Mouse (Mus musculus) CH12.LX (cell line): ENCODE results near the gene Arhgap6. TPM values are rescaled to one million over a fixed set of nuclear protein-coding genes. Genes with fewer than 3 reads are reported as not detected.

ENCODE experiments used
- DNase-seq: peaks from one replicate; pipeline ENCODE4 v3.0.0-alpha.2; 2013; ENCODE audit errors: extremely low read depth
- H3K27ac ChIP-seq: 2 replicates; pipeline ENCODE4 v1.5.1; 2012; ENCODE audit warnings: low read depth, mild to moderate bottlenecking, control low read depth, moderate library complexity; ENCODE audit not compliant: insufficient read depth
- H3K27me3 ChIP-seq: replicated peaks from 2 replicates; pipeline ENCODE3; 2012; ENCODE audit warnings: inconsistent platforms
- H3K36me3 ChIP-seq, 2 experiments: replicated peaks in 1 of 2; 2 replicates each; pipeline versions ENCODE3 to v1.6.1; 2012; ENCODE audit warnings: inconsistent platforms in 1 of 2, low read length in 1 of 2, mild to moderate bottlenecking in 1 of 2, mixed read lengths in 1 of 2, moderate library complexity in 1 of 2; ENCODE audit not compliant: control insufficient read depth in 1 of 2, insufficient read depth in 1 of 2
- H3K4me1 ChIP-seq, 2 experiments: 2 replicates each; pipeline ENCODE4 v1.6.1; 2012; ENCODE audit warnings: inconsistent platforms in 1 of 2, moderate library complexity in 1 of 2; ENCODE audit not compliant: insufficient read depth in 2 of 2, control insufficient read depth in 1 of 2
- H3K4me2 ChIP-seq: 2 replicates; pipeline ENCODE4 v1.6.1; 2012; ENCODE audit warnings: low read depth, mild to moderate bottlenecking, control low read depth; ENCODE audit not compliant: poor library complexity, insufficient read depth, severe bottlenecking
- H3K4me3 ChIP-seq, 3 experiments: fragments of 150-350 bp in 1 of 3; sonication (generic) in 1 of 3; replicated peaks in 1 of 3; 2 replicates each; pipeline versions ENCODE3 to v1.5.1; 2011 to 2012; ENCODE audit warnings: low read depth in 2 of 3, low read length in 2 of 3, mild to moderate bottlenecking in 2 of 3, moderate library complexity in 2 of 3, control low read depth in 1 of 3, improper control_type of control experiment in 1 of 3, inconsistent platforms in 1 of 3, mixed read lengths in 1 of 3; ENCODE audit not compliant: poor library complexity in 1 of 3
- H3K79me2 ChIP-seq: replicated peaks from 2 replicates; pipeline ENCODE4 v1.6.1; 2012; ENCODE audit warnings: mild to moderate bottlenecking, moderate library complexity; ENCODE audit not compliant: control insufficient read depth, poor library complexity, insufficient read depth, severe bottlenecking; ENCODE audit errors: extremely low read depth
- H3K9ac ChIP-seq: 2 replicates; pipeline ENCODE4 v1.6.1; 2012; ENCODE audit warnings: low read depth, mild to moderate bottlenecking, control low read depth, moderate library complexity; ENCODE audit not compliant: insufficient read depth
- H3K9me3 ChIP-seq: replicated peaks from 2 replicates; pipeline ENCODE3; 2012; ENCODE audit warnings: low read length, inconsistent platforms, mixed read lengths
- BHLHE40 ChIP-seq: IDR thresholded peaks from 2 replicates; pipeline ENCODE4 v1.6.1; 2011; ENCODE audit warnings: mild to moderate bottlenecking, low read depth, low read length, improper control_type of control experiment
- CHD1 ChIP-seq: IDR thresholded peaks from 2 replicates; pipeline ENCODE4 v1.6.1; 2012; ENCODE audit warnings: low read depth, low read length, improper control_type of control experiment, inconsistent platforms
- CTCF ChIP-seq, 2 experiments: IDR thresholded peaks in 1 of 2; conservative IDR thresholded peaks in 1 of 2; 2 replicates each; pipeline ENCODE4 v1.5.1; 2011 to 2012; ENCODE audit warnings: low read depth in 2 of 2, low read length in 2 of 2, improper control_type of control experiment in 1 of 2, inconsistent platforms in 1 of 2, mild to moderate bottlenecking in 1 of 2, moderate library complexity in 1 of 2
- ELF1 ChIP-seq: IDR thresholded peaks from 2 replicates; pipeline ENCODE4 v1.6.1; 2014; ENCODE audit warnings: low read depth, mild to moderate bottlenecking, inconsistent platforms, low read length, improper control_type of control experiment
- ETS1 ChIP-seq: conservative IDR thresholded peaks from 2 replicates; pipeline ENCODE4 v1.6.1; 2012; ENCODE audit warnings: low read depth, mild to moderate bottlenecking, inconsistent platforms, low read length, improper control_type of control experiment, moderate library complexity
- GABPA ChIP-seq: IDR thresholded peaks from 2 replicates; pipeline ENCODE4 v1.6.1; 2012; ENCODE audit warnings: low read depth, low read length, improper control_type of control experiment, inconsistent platforms; ENCODE audit not compliant: insufficient replicate concordance
- HCFC1 ChIP-seq: IDR thresholded peaks from 2 replicates; pipeline ENCODE4 v1.6.1; 2012; ENCODE audit warnings: low read depth, mild to moderate bottlenecking, inconsistent platforms, low read length, improper control_type of control experiment
- JUN ChIP-seq: IDR thresholded peaks from 2 replicates; pipeline ENCODE4 v1.6.1; 2011; ENCODE audit warnings: low read depth, mild to moderate bottlenecking, low read length, improper control_type of control experiment, moderate library complexity; ENCODE audit not compliant: insufficient read depth
- MAFK ChIP-seq: IDR thresholded peaks from 2 replicates; pipeline ENCODE4 v1.6.1; 2011; ENCODE audit warnings: low read length, improper control_type of control experiment; ENCODE audit not compliant: insufficient replicate concordance
- MAX ChIP-seq: IDR thresholded peaks from 2 replicates; pipeline ENCODE4 v1.6.1; 2011; ENCODE audit warnings: low read length, improper control_type of control experiment
- MAZ ChIP-seq: IDR thresholded peaks from 2 replicates; pipeline ENCODE4 v1.6.1; 2012; ENCODE audit warnings: low read depth, mild to moderate bottlenecking, inconsistent platforms, low read length, improper control_type of control experiment, moderate library complexity
- MEF2A ChIP-seq: IDR thresholded peaks from 2 replicates; pipeline ENCODE4 v1.6.1; 2014; ENCODE audit warnings: low read depth, mild to moderate bottlenecking, inconsistent platforms, low read length, improper control_type of control experiment, borderline replicate concordance
- MXI1 ChIP-seq: IDR thresholded peaks from 2 replicates; pipeline ENCODE4 v1.6.1; 2011; ENCODE audit warnings: mild to moderate bottlenecking, low read depth, low read length, improper control_type of control experiment
- NELFE ChIP-seq: IDR thresholded peaks from 2 replicates; pipeline ENCODE4 v1.6.1; 2011; ENCODE audit warnings: low read depth, low read length, improper control_type of control experiment
- NRF1 ChIP-seq: IDR thresholded peaks from 2 replicates; pipeline ENCODE4 v1.6.1; 2014; ENCODE audit warnings: low read depth, mild to moderate bottlenecking, inconsistent platforms, low read length, improper control_type of control experiment, moderate library complexity
- PAX5 ChIP-seq: IDR thresholded peaks from 2 replicates; pipeline ENCODE4 v1.6.1; 2012; ENCODE audit warnings: low read length, inconsistent platforms, mixed read lengths
- POLR2A ChIP-seq: IDR thresholded peaks from 2 replicates; pipeline ENCODE4 v1.6.1; 2011; ENCODE audit warnings: low read depth, mild to moderate bottlenecking, improper control_type of control experiment, low read length
- POLR2AphosphoS2 ChIP-seq: IDR thresholded peaks from 2 replicates; pipeline ENCODE4 v1.6.1; 2011; ENCODE audit warnings: low read depth, low read length, improper control_type of control experiment
- RCOR1 ChIP-seq: conservative IDR thresholded peaks from 2 replicates; pipeline ENCODE4 v1.6.1; 2012; ENCODE audit warnings: low read depth, mild to moderate bottlenecking, inconsistent platforms, low read length, improper control_type of control experiment
- SIN3A ChIP-seq: IDR thresholded peaks from 2 replicates; pipeline ENCODE4 v1.6.1; 2012; ENCODE audit warnings: low read length, improper control_type of control experiment, inconsistent platforms
- TCF12 ChIP-seq: IDR thresholded peaks from 2 replicates; pipeline ENCODE4 v1.6.1; 2014; ENCODE audit warnings: low read depth, mild to moderate bottlenecking, inconsistent platforms, low read length, improper control_type of control experiment
- UBTF ChIP-seq: IDR thresholded peaks from 2 replicates; pipeline ENCODE4 v1.6.1; 2012; ENCODE audit warnings: low read depth, mild to moderate bottlenecking, inconsistent platforms, low read length, improper control_type of control experiment, moderate library complexity
- USF1 ChIP-seq: IDR thresholded peaks from 2 replicates; pipeline ENCODE4 v1.6.1; 2014; ENCODE audit warnings: low read depth, mild to moderate bottlenecking, inconsistent platforms, low read length, improper control_type of control experiment
- USF2 ChIP-seq: conservative IDR thresholded peaks from 2 replicates; pipeline ENCODE4 v1.6.1; 2011; ENCODE audit warnings: low read depth, low read length, improper control_type of control experiment
- ZC3H11A ChIP-seq: IDR thresholded peaks from 2 replicates; pipeline ENCODE4 v1.6.1; 2012; ENCODE audit warnings: low read depth, mild to moderate bottlenecking, inconsistent platforms, low read length, improper control_type of control experiment
- ZMIZ1 ChIP-seq: IDR thresholded peaks from 2 replicates; pipeline ENCODE4 v1.6.1; 2012; ENCODE audit warnings: low read depth, mild to moderate bottlenecking, inconsistent platforms, low read length, improper control_type of control experiment
- dilution Hi-C: fragments of 300-500 bp; cut with MboI; formaldehyde crosslinking; loops from 2 replicates; pipeline ENCODE4 v1.14.3; 2020; ENCODE audit warnings: low sequenced_read_pairs; ENCODE audit not compliant: extremely low pct_unique_long_range_greater_than_20kb, extremely low pct_ligation_motif_present
- in situ Hi-C: fragments of 300-500 bp; cut with MboI; formaldehyde crosslinking; loops from 3 replicates; pipeline ENCODE4 v1.14.3; 2019; ENCODE audit warnings: low sequenced_read_pairs, low pct_ligation_motif_present, low pct_unique_long_range_greater_than_20kb, mixed read lengths
- polyA plus RNA-seq: library from polyadenylated mRNA; unstranded; fragments of >175 nt; gene quantifications from 2 replicates; pipeline ENCODE4 v1.2.1, GENCODE M21; 2012; ENCODE audit warnings: low read depth; ENCODE audit not compliant: insufficient read length
- total RNA-seq, 2 experiments: library from RNA; depleted of rRNA; stranded (reverse); fragments of 300-350 nt in 1 of 2; fragments of >200 nt in 1 of 2; gene quantifications; 2 replicates each; pipeline ENCODE4 v1.2.3; 2012 to 2014

The Arhgap6 gene
- 0.08 and 0.13 TPM in 2 replicates for total RNA-seq (2012; rRNA removed)
- 0.46 and 0.54 TPM in 2 replicates for total RNA-seq (2014; rRNA removed)
- polyA plus RNA-seq = 0.38 and 0.47 TPM in 2 replicates

GRCm38 (mm10) chrX:168794974-168795858 is at the start of gene Arhgap6:
TSS of gene Arhgap6 (plus strand) at chrX:168795099.
- DNase-seq = no peak
- dilution Hi-C loops (no loop called here), in situ Hi-C loops (no loop called here)
- no peaks in the 10 kb centered on the region for H3K79me2 ChIP-seq
- no peak within 1 kb of the TSS for H3K4me3 ChIP-seq
- no peaks in the 10 kb centered on the region for H3K9me3 ChIP-seq
- H3K36me3 ChIP-seq = no peaks in the 10 kb centered on the region
- no peaks in the 10 kb centered on the region for H3K27me3 ChIP-seq
- no peaks in the 10 kb centered on the region for H3K4me1 ChIP-seq
- no peak within 1 kb of the TSS for H3K4me2 ChIP-seq
- TF ChIP-seq MAX = no peak
- TF ChIP-seq CHD1 = no peak
- no peak for TF ChIP-seq SIN3A
- no peak for TF ChIP-seq ZMIZ1
- TF ChIP-seq NELFE = no peak
- TF ChIP-seq TCF12 = no peak
- no peak for TF ChIP-seq MXI1
- TF ChIP-seq MAFK = no peak
- TF ChIP-seq ZC3H11A = no peak
- no peak for TF ChIP-seq MAZ
- TF ChIP-seq GABPA = no peak
- no peak for TF ChIP-seq NRF1
- no peak for TF ChIP-seq UBTF
- TF ChIP-seq CTCF (conservative IDR thresholded peaks at IDR 0.05 in 1 of 2, IDR thresholded peaks at IDR 0.05 in 1 of 2; ENCODE audit: low read depth in 2 of 2, low read length in 2 of 2) = no peak
- no peak for TF ChIP-seq JUN
- TF ChIP-seq POLR2A = no peak
- TF ChIP-seq PAX5 = no peak
- no peak within 1 kb of the TSS for H3K9ac ChIP-seq
- no peak within 1 kb of the TSS for H3K27ac ChIP-seq

GRCm38 (mm10) chrX:168747011-168747410 is 47.9 kb upstream of the Arhgap6 start:
- in situ Hi-C loops = no loop called here
- Histone ChIP-seq H3K9ac (no peak overlapping the region), H3K79me2 (no peaks in the 10 kb centered on the region), H3K36me3 (no peaks in the 10 kb centered on the region), H3K4me1 (no peaks in the 10 kb centered on the region), H3K4me2 (no peak overlapping the region), H3K27me3 (no peaks in the 10 kb centered on the region), H3K27ac (no peak overlapping the region), H3K9me3 (no peaks in the 10 kb centered on the region), H3K4me3 (no peak overlapping the region)
- TF ChIP-seq ELF1 = no peak
- no peak for TF ChIP-seq NRF1
- no peak for TF ChIP-seq CTCF (conservative IDR thresholded peaks at IDR 0.05 in 1 of 2, IDR thresholded peaks at IDR 0.05 in 1 of 2; ENCODE audit: low read depth in 2 of 2, low read length in 2 of 2)
- no peak for TF ChIP-seq MEF2A
- no peak for TF ChIP-seq RCOR1
- TF ChIP-seq USF2 = no peak
- TF ChIP-seq ETS1 = no peak
- TF ChIP-seq BHLHE40 = no peak
- TF ChIP-seq TCF12 = no peak
- TF ChIP-seq POLR2AphosphoS2 = no peak
- TF ChIP-seq USF1 = no peak
- no peak for TF ChIP-seq MXI1
- TF ChIP-seq HCFC1 = no peak
- no peak for TF ChIP-seq POLR2A
- dilution Hi-C loops = no loop called here
- DNase-seq = no peak
